Mouse (Mus musculus) 416B (cell line): ENCODE data around the gene Hoxb6.

Experiments
- DNase-seq: peaks from one replicate; pipeline ENCODE4 v3.0.0; 2011; ENCODE audit warnings: low read depth

The Hoxb6 gene

GRCm38 (mm10) chr11:96301064-96301431 lies 8.8 kb downstream of the Hoxb6 start:
- DNase-seq: no peak

- no peak for DNase-seq
These were observed 9.6 kb downstream of the Hoxb6 start for GRCm38 (mm10) chr11:96301837-96302236.

GRCm38 (mm10) chr11:96302381-96303150 lies 10.3 kb downstream of the Hoxb6 start:
- DNase-seq: no peak

GRCm38 (mm10) chr11:96303151-96304099 lies 11.1 kb downstream of the Hoxb6 start, which contains the start of gene Hoxb5:
Hoxb5 (plus strand) TSS chr11:96303336.
- DNase-seq: peak; percentile 61

GRCm38 (mm10) chr11:96304381-96305195 lies 12.3 kb downstream of the Hoxb6 start:
- DNase-seq: no peak

- no peak for DNase-seq
These were observed 13.4 kb downstream of the Hoxb6 start for GRCm38 (mm10) chr11:96305505-96306182.

- no peak for DNase-seq
These were observed 14.1 kb downstream of the Hoxb6 start for GRCm38 (mm10) chr11:96306183-96306907.

GRCm38 (mm10) chr11:96306908-96307269 lies 14.6 kb downstream of the Hoxb6 start:
- no peak for DNase-seq

- DNase-seq: no peak
These were observed 16.5 kb downstream of the Hoxb6 start for GRCm38 (mm10) chr11:96308763-96309162.

GRCm38 (mm10) chr11:96309288-96309687 lies 17.0 kb downstream of the Hoxb6 start:
- peak; percentile 18 for DNase-seq

GRCm38 (mm10) chr11:96310183-96310938 lies 18.1 kb downstream of the Hoxb6 start:
- DNase-seq: no peak

- DNase-seq: peak; percentile 74
These were observed 18.8 kb downstream of the Hoxb6 start for GRCm38 (mm10) chr11:96311097-96311496.

GRCm38 (mm10) chr11:96311520-96312417 lies 19.5 kb downstream of the Hoxb6 start:
- peak; percentile 88 for DNase-seq

GRCm38 (mm10) chr11:96313134-96313533 lies 20.9 kb downstream of the Hoxb6 start:
- no peak for DNase-seq

- peak; percentile 26 for DNase-seq
These were observed 21.6 kb downstream of the Hoxb6 start for GRCm38 (mm10) chr11:96313806-96314428.

- DNase-seq: peak; percentile 80
These were observed 22.5 kb downstream of the Hoxb6 start for GRCm38 (mm10) chr11:96314671-96315343.

GRCm38 (mm10) chr11:96315344-96315681 lies 23.0 kb downstream of the Hoxb6 start:
- DNase-seq: no peak
